Mouse (Mus musculus): ENCODE results near the gene Asic4.

The Asic4 gene

GRCm38 (mm10) chr1:75450314-75451005 lies at the start of gene Asic4:
Asic4 (plus strand) TSS chr1:75450436.
- no peak for TF ChIP-seq GATA4 (IDR thresholded peaks at IDR 0.05; ENCODE audit: insufficient replicate concordance, low read length)

GRCm38 (mm10) chr1:75400493-75401115 lies 49.6 kb upstream of the Asic4 start:
- TF ChIP-seq GATA4 (IDR thresholded peaks at IDR 0.05; ENCODE audit: insufficient replicate concordance, low read length) = no peak

GRCm38 (mm10) chr1:75405547-75405946 lies 44.7 kb upstream of the Asic4 start:
- no peak for TF ChIP-seq GATA4 (IDR thresholded peaks at IDR 0.05; ENCODE audit: insufficient replicate concordance, low read length)

- TF ChIP-seq GATA4 (IDR thresholded peaks at IDR 0.05; ENCODE audit: insufficient replicate concordance, low read length) = no peak
Observed at GRCm38 (mm10) chr1:75406173-75406572, 44.1 kb upstream of the Asic4 start.

- TF ChIP-seq GATA4 (IDR thresholded peaks at IDR 0.05; ENCODE audit: insufficient replicate concordance, low read length) = no peak
Observed at GRCm38 (mm10) chr1:75407056-75407455, 43.2 kb upstream of the Asic4 start.

- no peak for TF ChIP-seq GATA4 (IDR thresholded peaks at IDR 0.05; ENCODE audit: insufficient replicate concordance, low read length)
Observed at GRCm38 (mm10) chr1:75408210-75408609, 42.0 kb upstream of the Asic4 start.

GRCm38 (mm10) chr1:75409950-75410349 lies 40.3 kb upstream of the Asic4 start:
- no peak for TF ChIP-seq GATA4 (IDR thresholded peaks at IDR 0.05; ENCODE audit: insufficient replicate concordance, low read length)

- TF ChIP-seq GATA4 (IDR thresholded peaks at IDR 0.05; ENCODE audit: insufficient replicate concordance, low read length) = no peak
Observed at GRCm38 (mm10) chr1:75412196-75412595, 38.0 kb upstream of the Asic4 start.

GRCm38 (mm10) chr1:75413749-75414148 lies 36.5 kb upstream of the Asic4 start:
- no peak for TF ChIP-seq GATA4 (IDR thresholded peaks at IDR 0.05; ENCODE audit: insufficient replicate concordance, low read length)

- no peak for TF ChIP-seq GATA4 (IDR thresholded peaks at IDR 0.05; ENCODE audit: insufficient replicate concordance, low read length)
Observed at GRCm38 (mm10) chr1:75421794-75422193, 28.4 kb upstream of the Asic4 start.

GRCm38 (mm10) chr1:75422216-75422822 lies 27.9 kb upstream of the Asic4 start:
- TF ChIP-seq GATA4 (IDR thresholded peaks at IDR 0.05; ENCODE audit: insufficient replicate concordance, low read length) = no peak

GRCm38 (mm10) chr1:75422823-75423471 lies 27.3 kb upstream of the Asic4 start:
- TF ChIP-seq GATA4 (IDR thresholded peaks at IDR 0.05; ENCODE audit: insufficient replicate concordance, low read length) = no peak

- no peak for TF ChIP-seq GATA4 (IDR thresholded peaks at IDR 0.05; ENCODE audit: insufficient replicate concordance, low read length)
Observed at GRCm38 (mm10) chr1:75423780-75424390, 26.4 kb upstream of the Asic4 start.

- TF ChIP-seq GATA4 (IDR thresholded peaks at IDR 0.05; ENCODE audit: insufficient replicate concordance, low read length) = no peak
Observed at GRCm38 (mm10) chr1:75425796-75426471, 24.3 kb upstream of the Asic4 start.

Measured in liver, adult (tissue).